Mouse (Mus musculus): ENCODE results near the gene Gal3st2b. TPM values are rescaled to one million over a fixed set of nuclear protein-coding genes. Genes with fewer than 3 reads are reported as not detected.

Gene Gal3st2b
- not detected for polyA plus RNA-seq (2014; fragmentation: Illumina TruSeq; extraction: RNeasy Lipid Tissue Mini Kit (QIAGEN cat#74804))

GRCm38 (mm10) chr1:93918011-93918410 is at the start of gene Gal3st2b:
Gene Gal3st2b (plus strand): TSS chr1:93918311.

GRCm38 (mm10) chr1:93990209-93990608 is 72.1 kb downstream of the Gal3st2b start, which contains the start of gene Gal3st2c:
Gene Gal3st2c (plus strand): TSS chr1:93990509.

Other genes starting within 250 kb of the Gal3st2b start
- 2.2 TPM for gene Bok, start 232.7 kb upstream of the Gal3st2b start, polyA plus RNA-seq (2014; fragmentation: Illumina TruSeq; extraction: RNeasy Lipid Tissue Mini Kit (QIAGEN cat#74804))
- 68.9 TPM for gene Atg4b, start 166.8 kb upstream of the Gal3st2b start, polyA plus RNA-seq (2014; fragmentation: Illumina TruSeq; extraction: RNeasy Lipid Tissue Mini Kit (QIAGEN cat#74804))
- 8.8 TPM for gene Thap4, start 163.4 kb upstream of the Gal3st2b start, polyA plus RNA-seq (2014; fragmentation: Illumina TruSeq; extraction: RNeasy Lipid Tissue Mini Kit (QIAGEN cat#74804))
- 51.1 TPM for gene Dtymk, start 116.4 kb upstream of the Gal3st2b start, polyA plus RNA-seq (2014; fragmentation: Illumina TruSeq; extraction: RNeasy Lipid Tissue Mini Kit (QIAGEN cat#74804))
- 20.5 TPM for gene Ing5, start 114.3 kb upstream of the Gal3st2b start, polyA plus RNA-seq (2014; fragmentation: Illumina TruSeq; extraction: RNeasy Lipid Tissue Mini Kit (QIAGEN cat#74804))
- gene D2hgdh, start 93.4 kb upstream of the Gal3st2b start, polyA plus RNA-seq (2014; fragmentation: Illumina TruSeq; extraction: RNeasy Lipid Tissue Mini Kit (QIAGEN cat#74804)): 21.1 TPM
- 0.34 TPM for gene Gal3st2, start 57.0 kb upstream of the Gal3st2b start, polyA plus RNA-seq (2014; fragmentation: Illumina TruSeq; extraction: RNeasy Lipid Tissue Mini Kit (QIAGEN cat#74804))
- gene Gal3st2c, start 72.2 kb downstream of the Gal3st2b start, polyA plus RNA-seq (2014; fragmentation: Illumina TruSeq; extraction: RNeasy Lipid Tissue Mini Kit (QIAGEN cat#74804)): 0.54 TPM
- gene Neu4, start 102.1 kb downstream of the Gal3st2b start, polyA plus RNA-seq (2014; fragmentation: Illumina TruSeq; extraction: RNeasy Lipid Tissue Mini Kit (QIAGEN cat#74804)): not detected
- not detected for gene Pdcd1, start 134.2 kb downstream of the Gal3st2b start, polyA plus RNA-seq (2014; fragmentation: Illumina TruSeq; extraction: RNeasy Lipid Tissue Mini Kit (QIAGEN cat#74804))

Measured in ovary, adult 10 weeks (tissue).